Mouse (Mus musculus): Measurements from ENCODE around the gene Atrx. TPM values are rescaled to one million over a fixed set of nuclear protein-coding genes. Genes with fewer than 3 reads are reported as not detected.

The Atrx gene
- polyA plus RNA-seq, 1 experiment from 2014 or later, result 193 TPM

DNA sequence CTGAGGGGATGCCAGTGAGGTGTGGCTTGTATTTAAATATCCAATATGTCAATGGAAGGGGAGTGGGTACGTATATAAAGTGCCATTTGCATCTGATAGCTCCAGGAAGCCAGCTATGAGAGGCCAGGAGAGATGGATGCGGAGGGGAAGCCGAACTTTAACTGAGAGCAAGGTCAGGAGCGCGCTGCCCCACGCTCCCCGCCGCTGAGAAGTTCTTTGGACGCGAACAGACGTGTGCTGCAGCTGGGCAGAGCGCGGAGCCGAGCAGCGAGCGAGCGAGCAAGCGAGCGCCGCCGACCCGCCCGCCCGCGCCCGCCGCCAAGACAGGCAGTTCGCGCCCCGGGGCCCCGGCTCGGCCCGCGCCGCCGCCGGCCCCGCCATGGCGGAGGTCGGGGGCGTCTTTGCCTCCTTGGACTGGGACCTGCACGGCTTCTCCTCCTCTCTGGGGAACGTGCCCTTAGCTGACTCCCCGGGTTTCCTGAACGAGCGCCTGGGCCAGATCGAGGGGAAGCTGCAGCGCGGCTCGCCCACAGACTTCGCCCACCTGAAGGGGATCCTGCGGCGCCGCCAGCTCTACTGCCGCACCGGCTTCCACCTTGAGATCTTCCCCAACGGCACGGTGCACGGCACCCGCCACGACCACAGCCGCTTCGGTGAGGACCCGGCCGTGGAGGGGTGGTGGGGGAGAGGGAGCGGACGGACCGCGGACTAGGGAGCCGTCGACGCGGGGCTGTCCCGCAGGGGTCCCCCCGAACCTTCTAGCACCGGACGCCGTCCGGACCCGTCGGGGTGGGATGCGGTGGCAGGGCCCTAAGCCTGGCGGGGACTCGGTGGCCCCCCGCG, 164.8 kb downstream of the Atrx start, which contains the start of gene Fgf16:
Fgf16 (plus strand) TSS at position 118 of the 843 bp plus-strand sequence.
- Histone ChIP-seq H3K27me3 (ENCODE audit: low read depth, poor library complexity, severe bottlenecking) (peaks cover 97% of the 10 kb centered on the region), H3K9me3 (replicated peaks) (no peaks in the 10 kb centered on the region), H3K4me3 (peak within 1 kb of the TSS; percentile 42), H3K27ac (no peak within 1 kb of the TSS), H3K4me1 (peaks cover 17% of the 10 kb centered on the region), H3K36me3 (no peaks in the 10 kb centered on the region)
- peak; percentile 41 for DNase-seq (ENCODE audit: low spot score)
- WGBS, result 6% methylated on average over 78 of the region's 86 CpGs

DNA sequence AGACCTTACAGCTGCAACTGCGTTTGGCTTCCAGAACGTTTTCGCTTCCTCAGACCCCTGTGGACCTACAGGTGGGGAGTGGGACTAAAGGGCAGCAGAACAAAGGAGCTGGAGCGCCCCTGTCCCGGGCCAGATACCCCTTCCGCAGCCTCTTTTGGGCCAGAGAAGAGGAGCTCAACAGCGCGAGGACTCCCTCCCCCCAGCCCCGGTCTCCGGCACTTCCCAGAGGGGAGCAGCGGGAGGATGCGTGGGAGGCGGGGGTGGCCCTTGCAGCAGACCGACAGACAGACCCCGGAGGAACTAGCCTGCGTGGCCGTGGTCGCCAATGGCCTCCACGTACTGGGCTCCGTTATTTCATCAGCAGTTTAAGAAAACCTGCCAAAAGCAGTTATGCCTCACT, 165.6 kb downstream of the Atrx start:
- Histone ChIP-seq H3K27ac (no peak overlapping the region), H3K4me3 (peak overlapping the region; percentile 42), H3K27me3 (ENCODE audit: low read depth, poor library complexity, severe bottlenecking) (peaks cover 90% of the 10 kb centered on the region), H3K36me3 (no peaks in the 10 kb centered on the region), H3K9me3 (replicated peaks) (no peaks in the 10 kb centered on the region), H3K4me1 (peaks cover 17% of the 10 kb centered on the region)
- 11% methylated on average over 20 of the region's 20 CpGs for WGBS
- peak; percentile 38 for DNase-seq (ENCODE audit: low spot score)

DNA sequence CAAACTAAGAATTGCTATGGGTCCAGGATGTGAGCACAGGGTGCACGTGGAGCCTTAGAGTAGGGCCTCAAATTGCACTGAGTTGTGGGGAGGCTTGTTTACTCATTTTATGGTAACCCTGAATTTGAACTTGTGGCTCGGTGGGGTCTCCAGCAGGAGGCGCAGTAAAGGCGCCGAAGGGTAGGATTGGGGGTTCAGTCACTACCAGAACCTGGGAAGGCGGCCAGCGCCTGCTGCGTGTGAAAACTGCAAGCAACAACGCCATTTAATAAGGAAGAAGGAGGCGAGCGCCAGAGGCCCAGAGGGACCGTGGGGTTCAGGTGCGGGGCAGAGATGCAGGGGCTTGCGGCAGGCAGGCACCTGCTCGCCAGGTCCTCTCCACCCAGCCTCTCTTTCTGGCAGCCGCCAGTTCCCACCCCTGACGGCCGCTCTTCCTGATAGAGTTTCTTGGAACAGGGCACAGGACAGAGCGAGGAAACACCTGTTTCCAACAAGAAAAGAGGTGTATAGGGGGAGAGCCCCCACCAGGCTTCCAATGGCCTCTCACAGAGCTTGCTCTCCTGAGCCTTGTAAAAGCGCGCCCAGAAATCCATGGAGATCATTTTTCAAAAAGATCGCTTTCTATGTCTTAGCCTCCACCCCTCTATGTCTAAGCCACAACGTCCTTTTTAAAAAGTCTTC, 166.2 kb downstream of the Atrx start:
- H3K4me3 ChIP-seq, result peak overlapping the region; percentile 42
- H3K27me3 ChIP-seq (ENCODE audit: low read depth, poor library complexity, severe bottlenecking), result peaks cover 88% of the 10 kb centered on the region
- H3K9me3 ChIP-seq (replicated peaks), result no peaks in the 10 kb centered on the region
- H3K27ac ChIP-seq, result no peak overlapping the region
- 12% methylated on average over 23 of the region's 23 CpGs for WGBS
- no peaks in the 10 kb centered on the region for H3K36me3 ChIP-seq
- H3K4me1 ChIP-seq, result peaks cover 17% of the 10 kb centered on the region
- DNase-seq (ENCODE audit: low spot score), result no peak

Other genes with a start within 250 kb of the Atrx start
- not detected in 2 replicates for gene Fgf16, start 165.1 kb downstream of the Atrx start, polyA plus RNA-seq (2016; fragmentation: Nextera tagmentation; extraction: Ambion mirVana)
- 41.6 and 51.5 TPM in 2 replicates for gene Magt1, start 82.5 kb upstream of the Atrx start, polyA plus RNA-seq (2016; fragmentation: Nextera tagmentation; extraction: Ambion mirVana)
- 335 and 385 TPM in 2 replicates for gene Cox7b, start 86.3 kb upstream of the Atrx start, polyA plus RNA-seq (2016; fragmentation: Nextera tagmentation; extraction: Ambion mirVana)
- 27.4 and 34.6 TPM in 2 replicates for gene Atp7a, start 97.9 kb upstream of the Atrx start, polyA plus RNA-seq (2016; fragmentation: Nextera tagmentation; extraction: Ambion mirVana)
- gene Tlr13, start 213.8 kb upstream of the Atrx start, polyA plus RNA-seq (2016; fragmentation: Nextera tagmentation; extraction: Ambion mirVana), result 0.04 and 0.06 TPM in 2 replicates